Mouse (Mus musculus): ENCODE measurements at regions not wholly inside any gene's neighbourhood (a gene's known extent, or its start where the extent isn't known, plus 50 kb on each side); places are given as distances from the start of the nearest gene placed in this dataset.

GRCm38 (mm10) chr5:73942950-73943349, 125.3 kb downstream of the Usp46 start:
- Histone ChIP-seq H3K79me2 (ENCODE audit: control insufficient read depth, insufficient read depth, low read length) (no peaks in the 10 kb centered on the region), H3K36me3 (ENCODE audit: control insufficient read depth, insufficient read depth, low read length) (no peaks in the 10 kb centered on the region), H3K27me3 (ENCODE audit: control insufficient read depth, insufficient read depth, low read length) (no peaks in the 10 kb centered on the region), H3K4me1 (ENCODE audit: control insufficient read depth, insufficient read depth, low read length) (no peaks in the 10 kb centered on the region), H3K4me3 (ENCODE audit: insufficient read depth, low read depth, low read length) (no peak overlapping the region), H3K27ac (replicated peaks; ENCODE audit: insufficient read depth, low read depth, low read length) (no peak overlapping the region), H3K9ac (ENCODE audit: low read depth, low read length) (no peak overlapping the region)
- 73% methylated on average over 3 of the region's 3 CpGs for WGBS
- no peak for DNase-seq (ENCODE audit: extremely low read depth, low read depth, low spot score)
- TF ChIP-seq POLR2A (IDR thresholded peaks at IDR 0.05; ENCODE audit: extremely low read depth, insufficient read depth, low read length) (no peak), CTCF (IDR thresholded peaks at IDR 0.05; ENCODE audit: low read depth, low read length) (no peak)

GRCm38 (mm10) chr5:73945671-73946070, 122.6 kb downstream of the Usp46 start:
- H3K27me3 ChIP-seq (ENCODE audit: control insufficient read depth, insufficient read depth, low read length): no peaks in the 10 kb centered on the region
- no peaks in the 10 kb centered on the region for H3K4me1 ChIP-seq (ENCODE audit: control insufficient read depth, insufficient read depth, low read length)
- no peak overlapping the region for H3K4me3 ChIP-seq (ENCODE audit: insufficient read depth, low read depth, low read length)
- TF ChIP-seq POLR2A (IDR thresholded peaks at IDR 0.05; ENCODE audit: extremely low read depth, insufficient read depth, low read length) (no peak), CTCF (IDR thresholded peaks at IDR 0.05; ENCODE audit: low read depth, low read length) (no peak)
- no peak overlapping the region for H3K27ac ChIP-seq (replicated peaks; ENCODE audit: insufficient read depth, low read depth, low read length)
- H3K79me2 ChIP-seq (ENCODE audit: control insufficient read depth, insufficient read depth, low read length): no peaks in the 10 kb centered on the region
- WGBS: 93% methylated on average over 3 of the region's 3 CpGs
- no peaks in the 10 kb centered on the region for H3K36me3 ChIP-seq (ENCODE audit: control insufficient read depth, insufficient read depth, low read length)
- DNase-seq (ENCODE audit: extremely low read depth, low read depth, low spot score): no peak
- H3K9ac ChIP-seq (ENCODE audit: low read depth, low read length): no peak overlapping the region

- H3K27me3 ChIP-seq (ENCODE audit: control insufficient read depth, insufficient read depth, low read length): no peaks in the 10 kb centered on the region
- no peak for TF ChIP-seq CTCF (IDR thresholded peaks at IDR 0.05; ENCODE audit: low read depth, low read length)
- no peak for TF ChIP-seq POLR2A (IDR thresholded peaks at IDR 0.05; ENCODE audit: extremely low read depth, insufficient read depth, low read length)
- no peak overlapping the region for H3K27ac ChIP-seq (replicated peaks; ENCODE audit: insufficient read depth, low read depth, low read length)
- H3K4me1 ChIP-seq (ENCODE audit: control insufficient read depth, insufficient read depth, low read length): no peaks in the 10 kb centered on the region
- no peaks in the 10 kb centered on the region for H3K36me3 ChIP-seq (ENCODE audit: control insufficient read depth, insufficient read depth, low read length)
- 86% methylated on average over 6 of the region's 6 CpGs for WGBS
- DNase-seq (ENCODE audit: extremely low read depth, low read depth, low spot score): no peak
- no peaks in the 10 kb centered on the region for H3K79me2 ChIP-seq (ENCODE audit: control insufficient read depth, insufficient read depth, low read length)
- no peak overlapping the region for H3K4me3 ChIP-seq (ENCODE audit: insufficient read depth, low read depth, low read length)
- no peak overlapping the region for H3K9ac ChIP-seq (ENCODE audit: low read depth, low read length)
Observed at GRCm38 (mm10) chr5:73946164-73946563, 122.1 kb downstream of the Usp46 start.

- H3K27ac ChIP-seq (replicated peaks; ENCODE audit: insufficient read depth, low read depth, low read length): no peak overlapping the region
- no peak for TF ChIP-seq POLR2A (IDR thresholded peaks at IDR 0.05; ENCODE audit: extremely low read depth, insufficient read depth, low read length)
- TF ChIP-seq CTCF (IDR thresholded peaks at IDR 0.05; ENCODE audit: low read depth, low read length): no peak
- no peak for DNase-seq (ENCODE audit: extremely low read depth, low read depth, low spot score)
- H3K4me3 ChIP-seq (ENCODE audit: insufficient read depth, low read depth, low read length): no peak overlapping the region
- H3K79me2 ChIP-seq (ENCODE audit: control insufficient read depth, insufficient read depth, low read length): no peaks in the 10 kb centered on the region
- no peaks in the 10 kb centered on the region for H3K36me3 ChIP-seq (ENCODE audit: control insufficient read depth, insufficient read depth, low read length)
- H3K4me1 ChIP-seq (ENCODE audit: control insufficient read depth, insufficient read depth, low read length): no peaks in the 10 kb centered on the region
- no peak overlapping the region for H3K9ac ChIP-seq (ENCODE audit: low read depth, low read length)
- no peaks in the 10 kb centered on the region for H3K27me3 ChIP-seq (ENCODE audit: control insufficient read depth, insufficient read depth, low read length)
- WGBS: 82% methylated on average over 9 of the region's 9 CpGs
Observed at GRCm38 (mm10) chr5:73948031-73948899, 120.0 kb downstream of the Usp46 start.

Data from liver, adult 2 months (tissue).